Mouse (Mus musculus): ENCODE measurements around the gene Olfr1167. TPM values are rescaled to one million over a fixed set of nuclear protein-coding genes. Genes with fewer than 3 reads are reported as not detected.
"Not testable (repeated sequence)": the region's sequence is repeated elsewhere in the genome, so short reads cannot be mapped to it uniquely, and the experiment has no call there.

The Olfr1167 gene
- polyA plus RNA-seq (2015; fragmentation: Nextera tagmentation; extraction: Ambion mirVana) = not detected in 2 replicates

GRCm38 (mm10) chr2:88155093-88155492, at the start of gene Olfr1167:
TSS of gene Olfr1167 (minus strand) at chr2:88155193.
- WGBS = 77% methylated on average over 1 of the region's 1 CpGs
- ATAC-seq (ENCODE audit: insufficient number of reproducible peaks, low FRiP score, low TSS enrichment, low read depth) = not testable (repeated sequence)

GRCm38 (mm10) chr2:88181580-88181979, 26.6 kb upstream of the Olfr1167 start, which contains the start of gene Olfr1168:
TSS of gene Olfr1168 (plus strand) at chr2:88181880.
- H3K27ac ChIP-seq = no peak within 1 kb of the TSS
- no peak within 1 kb of the TSS for H3K4me3 ChIP-seq
- no peaks in the 10 kb centered on the region for H3K9me3 ChIP-seq
- 83% methylated on average over 2 of the region's 2 CpGs for whole genome bisulfite sequencing
- H3K4me1 ChIP-seq = no peaks in the 10 kb centered on the region
- H3K36me3 ChIP-seq = no peaks in the 10 kb centered on the region
- H3K27me3 ChIP-seq = no peaks in the 10 kb centered on the region
- H3K9ac ChIP-seq = no peak within 1 kb of the TSS
- no peak within 1 kb of the TSS for H3K4me2 ChIP-seq
- ATAC-seq (ENCODE audit: insufficient number of reproducible peaks, low FRiP score, low TSS enrichment, low read depth) = no peak

More at GRCm38 (mm10) chr2:88155093-88155492, at the start of gene Olfr1167:
- not testable (repeated sequence) for H3K4me1 ChIP-seq, H3K4me3 ChIP-seq, H3K27me3 ChIP-seq, H3K9me3 ChIP-seq, H3K27ac ChIP-seq, H3K4me2 ChIP-seq, H3K36me3 ChIP-seq, H3K9ac ChIP-seq

- no peak for ATAC-seq (ENCODE audit: insufficient number of reproducible peaks, low FRiP score, low TSS enrichment, low read depth)
- Histone ChIP-seq H3K9ac (no peak within 1 kb of the TSS), H3K4me3 (no peak within 1 kb of the TSS), H3K36me3 (no peaks in the 10 kb centered on the region), H3K27ac (no peak within 1 kb of the TSS), H3K4me1 (no peaks in the 10 kb centered on the region), H3K4me2 (no peak within 1 kb of the TSS), H3K27me3 (no peaks in the 10 kb centered on the region), H3K9me3 (no peaks in the 10 kb centered on the region)
- WGBS = 84% methylated on average over 1 of the region's 1 CpGs
Measured at GRCm38 (mm10) chr2:88128172-88128571, 26.8 kb downstream of the Olfr1167 start, which contains the start of gene Olfr1166. TSS of gene Olfr1166 (minus strand) at chr2:88128272.

Other genes starting within 250 kb of the Olfr1167 start
- not detected in 2 replicates for gene Olfr1155, start 210.1 kb downstream of the Olfr1167 start, polyA plus RNA-seq (2015; fragmentation: Nextera tagmentation; extraction: Ambion mirVana)
- not detected in 2 replicates for gene Olfr1156, start 202.1 kb downstream of the Olfr1167 start, polyA plus RNA-seq (2015; fragmentation: Nextera tagmentation; extraction: Ambion mirVana)
- not detected in 2 replicates for gene Olfr1157, start 186.9 kb downstream of the Olfr1167 start, polyA plus RNA-seq (2015; fragmentation: Nextera tagmentation; extraction: Ambion mirVana)
- not detected in 2 replicates for gene Olfr74, start 180.5 kb downstream of the Olfr1167 start, polyA plus RNA-seq (2015; fragmentation: Nextera tagmentation; extraction: Ambion mirVana)
- not detected in 2 replicates for gene Olfr1158, start 165.1 kb downstream of the Olfr1167 start, polyA plus RNA-seq (2015; fragmentation: Nextera tagmentation; extraction: Ambion mirVana)
- gene Olfr1160, start 146.9 kb downstream of the Olfr1167 start, polyA plus RNA-seq (2015; fragmentation: Nextera tagmentation; extraction: Ambion mirVana) = not detected in 2 replicates
- not detected in 2 replicates for gene Olfr1161, start 132.4 kb downstream of the Olfr1167 start, polyA plus RNA-seq (2015; fragmentation: Nextera tagmentation; extraction: Ambion mirVana)
- gene Olfr73, start 117.5 kb downstream of the Olfr1167 start, polyA plus RNA-seq (2015; fragmentation: Nextera tagmentation; extraction: Ambion mirVana) = 0.05 TPM in 1 of 2 replicates, not detected in the other
- not detected in 2 replicates for gene Olfr1162, start 104.1 kb downstream of the Olfr1167 start, polyA plus RNA-seq (2015; fragmentation: Nextera tagmentation; extraction: Ambion mirVana)
- not detected in 2 replicates for gene Olfr1163, start 83.4 kb downstream of the Olfr1167 start, polyA plus RNA-seq (2015; fragmentation: Nextera tagmentation; extraction: Ambion mirVana)
- gene Olfr1164, start 61.2 kb downstream of the Olfr1167 start, polyA plus RNA-seq (2015; fragmentation: Nextera tagmentation; extraction: Ambion mirVana) = not detected in 2 replicates
- not detected in 2 replicates for gene Olfr1166, start 26.9 kb downstream of the Olfr1167 start, polyA plus RNA-seq (2015; fragmentation: Nextera tagmentation; extraction: Ambion mirVana)
- not detected in 2 replicates for gene Olfr1168, start 26.7 kb upstream of the Olfr1167 start, polyA plus RNA-seq (2015; fragmentation: Nextera tagmentation; extraction: Ambion mirVana)
- not detected in 2 replicates for gene Olfr1170, start 73.1 kb upstream of the Olfr1167 start, polyA plus RNA-seq (2015; fragmentation: Nextera tagmentation; extraction: Ambion mirVana)
- gene Olfr1173, start 124.7 kb upstream of the Olfr1167 start, polyA plus RNA-seq (2015; fragmentation: Nextera tagmentation; extraction: Ambion mirVana) = not detected in 2 replicates
- not detected in 2 replicates for gene Olfr1174-ps, start 159.9 kb upstream of the Olfr1167 start, polyA plus RNA-seq (2015; fragmentation: Nextera tagmentation; extraction: Ambion mirVana)
- gene Olfr1175-ps, start 172.0 kb upstream of the Olfr1167 start, polyA plus RNA-seq (2015; fragmentation: Nextera tagmentation; extraction: Ambion mirVana) = not detected in 2 replicates
- not detected in 2 replicates for gene Olfr1176, start 181.5 kb upstream of the Olfr1167 start, polyA plus RNA-seq (2015; fragmentation: Nextera tagmentation; extraction: Ambion mirVana)
- gene Olfr1177-ps, start 191.3 kb upstream of the Olfr1167 start, polyA plus RNA-seq (2015; fragmentation: Nextera tagmentation; extraction: Ambion mirVana) = not detected in 2 replicates
- not detected in 2 replicates for gene Olfr1178, start 231.9 kb upstream of the Olfr1167 start, polyA plus RNA-seq (2015; fragmentation: Nextera tagmentation; extraction: Ambion mirVana)